Mouse (Mus musculus) kidney, postnatal 25 days (tissue): ENCODE results near the gene D10Jhu81e.
A peak's percentile ranks its signal among the peaks of the same experiment; 100 is the strongest.
"Not testable (repeated sequence)": the region's sequence is repeated elsewhere in the genome, so short reads cannot be mapped to it uniquely, and the experiment has no call there.

ENCODE experiments used
- DNase-seq, 2 experiments: peaks; one replicate each; pipeline ENCODE4 v3.0.0; 2021; ENCODE audit warnings: mixed read lengths in 2 of 2

Gene D10Jhu81e

DNA sequence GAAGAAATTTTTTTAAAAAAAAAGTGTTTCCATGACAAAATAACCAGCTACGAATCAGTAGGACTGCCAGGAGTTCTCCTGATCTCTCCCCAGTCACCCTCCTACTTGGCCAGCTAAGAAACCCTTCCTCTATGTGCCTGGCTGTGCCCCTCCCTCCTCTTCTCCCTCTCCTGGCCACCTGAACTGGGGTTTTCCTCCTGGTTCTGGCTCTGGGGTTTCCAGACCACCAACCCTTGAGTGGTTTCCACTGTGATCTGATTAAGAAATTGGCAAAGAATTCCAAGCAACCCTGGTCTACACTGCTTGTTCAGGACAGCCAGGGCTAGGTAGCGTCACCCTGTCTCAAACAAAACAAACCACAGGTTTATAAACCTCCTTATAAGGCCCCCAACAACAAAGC is 40.9 kb downstream of the D10Jhu81e start:
- no peak for DNase-seq

DNA sequence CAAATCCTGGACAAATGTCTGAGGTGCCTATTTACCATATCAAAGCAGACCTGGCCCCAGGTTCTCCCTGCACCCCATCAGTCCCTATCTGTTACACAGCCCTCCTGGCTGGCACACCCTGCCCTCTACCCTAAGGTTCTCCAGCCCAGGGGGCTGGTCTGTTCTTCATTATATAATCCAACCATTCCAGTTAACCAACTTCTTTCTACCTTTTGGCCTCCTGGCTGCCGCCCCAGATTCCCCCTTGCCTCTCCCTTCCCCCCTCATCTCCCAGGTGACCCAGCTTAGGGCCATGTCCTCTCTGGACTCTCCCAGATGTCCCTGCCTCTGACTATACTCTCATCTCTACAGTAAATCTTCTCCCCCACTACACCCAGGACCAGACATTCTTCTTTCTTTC is 41.7 kb downstream of the D10Jhu81e start:
- peak; percentile 50 to 89 for DNase-seq

DNA sequence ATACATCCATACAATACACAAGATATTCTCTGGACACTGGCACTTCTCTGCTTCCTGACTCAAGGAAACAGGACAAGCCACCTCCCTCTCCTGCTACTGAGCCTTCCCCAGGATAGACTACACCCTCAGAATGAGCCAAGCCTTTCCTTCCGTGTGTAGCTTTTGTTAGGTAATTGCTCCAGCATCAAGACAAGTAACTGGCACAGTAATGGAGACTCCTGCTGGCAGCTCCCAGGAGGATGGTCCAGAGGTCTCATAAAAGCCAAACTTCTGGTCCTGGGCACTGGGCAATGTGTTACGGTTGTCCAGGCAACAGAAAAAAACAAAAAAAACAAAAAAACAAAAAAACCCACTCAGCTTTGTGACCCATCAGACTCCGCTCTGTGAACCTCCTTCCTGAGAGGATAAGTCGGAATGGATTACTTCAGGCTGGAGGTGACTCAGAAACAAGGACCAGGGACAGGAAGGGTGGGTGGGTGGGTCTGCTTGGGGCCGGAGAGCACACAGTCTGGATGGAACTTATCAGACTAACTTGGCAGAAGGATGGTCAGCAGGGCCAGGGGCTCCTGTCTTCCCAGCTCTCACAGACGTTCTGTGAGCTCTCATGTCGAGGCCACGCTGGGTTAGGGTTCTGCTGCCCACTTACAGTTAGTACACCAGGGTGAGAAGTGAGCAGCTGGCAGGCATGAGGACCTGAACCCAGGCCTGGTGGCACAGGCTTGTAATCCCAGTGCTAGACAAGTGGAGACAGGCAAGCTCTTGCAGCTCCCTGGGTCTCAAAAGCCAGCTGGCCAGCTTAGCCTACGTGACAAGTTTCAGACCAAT is 42.3 kb downstream of the D10Jhu81e start:
- DNase-seq, result peak in 1 of 2 experiments; percentile 80

DNA sequence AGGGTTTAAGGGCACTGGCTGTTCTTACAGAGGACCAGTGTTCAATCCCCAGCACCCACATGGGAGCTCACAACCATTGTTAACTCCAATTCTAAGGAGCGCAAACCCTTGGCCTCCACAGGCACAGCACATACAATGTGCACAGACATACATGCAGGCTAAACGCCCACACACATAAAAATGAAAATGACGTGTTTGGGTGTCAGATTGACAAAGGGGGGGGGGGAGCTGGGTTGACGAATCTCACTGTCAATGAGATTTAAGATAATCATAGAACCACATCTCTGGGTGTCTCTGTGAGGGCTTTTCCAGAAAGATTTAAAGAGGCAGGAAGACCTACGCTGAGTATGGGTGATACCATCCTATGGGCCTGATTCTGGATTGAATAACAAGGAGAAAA is 43.3 kb downstream of the D10Jhu81e start:
- DNase-seq, result no peak

DNA sequence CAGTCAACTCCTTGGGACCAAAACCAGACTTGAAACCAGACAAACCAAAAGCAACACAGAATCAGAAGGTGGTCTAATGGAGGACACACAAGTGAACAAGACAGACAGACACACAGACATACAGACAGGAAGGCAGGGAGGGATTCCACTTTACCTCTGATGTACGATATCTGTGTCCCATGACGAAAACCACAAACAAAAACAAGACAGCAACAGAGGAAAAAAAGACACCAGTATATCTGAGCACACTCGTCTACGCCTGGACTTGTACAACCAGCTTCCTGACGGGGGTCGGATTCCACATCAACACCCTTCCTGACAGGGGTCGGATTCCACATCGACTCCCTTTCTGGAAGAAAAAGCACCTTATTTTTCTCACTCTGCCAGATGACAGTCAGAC is 44.5 kb downstream of the D10Jhu81e start:
- DNase-seq, result not testable (repeated sequence)

DNA sequence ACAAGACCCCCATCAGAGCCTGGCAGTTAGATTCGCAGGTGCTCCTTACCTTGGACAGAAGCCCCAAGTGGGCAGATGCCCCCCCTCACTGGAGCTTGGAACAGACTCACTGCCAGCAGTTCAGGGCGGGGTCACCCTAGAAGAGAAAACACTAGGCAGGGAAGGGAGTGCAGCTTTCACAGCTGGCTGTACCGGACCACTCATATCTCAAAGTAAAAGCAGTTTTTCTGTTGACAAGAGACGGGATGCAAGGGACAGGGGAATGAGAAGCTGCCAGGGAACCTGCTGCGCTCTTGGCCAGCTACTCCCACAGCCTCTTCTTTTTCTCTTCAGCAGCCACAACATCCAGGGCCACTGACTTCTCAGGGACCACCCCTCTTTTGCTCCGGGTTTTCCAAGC is 45.4 kb downstream of the D10Jhu81e start:
- peak; percentile 44 to 66 for DNase-seq

DNA sequence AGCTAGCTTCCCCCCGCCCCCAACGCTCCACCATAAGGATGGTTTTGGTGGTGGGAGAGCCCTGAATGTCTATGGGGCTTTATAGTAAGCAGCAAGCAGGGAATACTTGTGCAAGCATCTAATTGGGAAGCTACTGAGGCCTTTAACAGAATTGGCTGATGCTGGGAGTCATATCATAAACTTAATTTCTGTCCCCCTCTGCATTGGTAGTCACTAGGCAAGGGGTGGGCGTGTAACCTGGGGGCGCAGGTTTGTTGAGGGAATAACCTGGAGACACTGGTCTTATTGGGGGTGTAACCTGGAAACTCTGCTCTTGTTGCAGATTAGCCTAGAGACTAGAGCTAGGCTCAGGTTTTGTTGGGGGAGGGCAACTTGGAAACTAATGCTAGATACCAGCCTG is 50.2 kb downstream of the D10Jhu81e start:
- DNase-seq, result no peak

DNA sequence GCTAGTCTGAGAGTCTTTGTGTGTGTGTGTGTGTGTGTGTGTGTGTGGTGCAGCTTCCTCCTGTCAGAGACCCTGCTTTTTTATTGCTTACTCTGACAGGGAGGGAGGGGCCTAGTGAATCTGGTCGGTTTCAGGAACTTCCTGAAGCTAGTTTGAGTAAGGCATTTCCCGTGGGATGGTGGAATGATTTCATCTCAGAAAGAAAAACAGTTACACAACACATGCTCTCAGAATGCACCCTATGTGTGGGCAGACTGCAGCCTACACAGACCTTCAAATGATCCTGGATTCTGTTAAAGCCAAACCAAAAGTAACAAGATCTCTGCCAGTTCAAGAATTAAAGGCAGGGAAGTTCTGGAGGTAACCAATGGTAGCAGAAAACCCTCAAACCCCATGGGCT is 54.4 kb downstream of the D10Jhu81e start:
- no peak for DNase-seq

DNA sequence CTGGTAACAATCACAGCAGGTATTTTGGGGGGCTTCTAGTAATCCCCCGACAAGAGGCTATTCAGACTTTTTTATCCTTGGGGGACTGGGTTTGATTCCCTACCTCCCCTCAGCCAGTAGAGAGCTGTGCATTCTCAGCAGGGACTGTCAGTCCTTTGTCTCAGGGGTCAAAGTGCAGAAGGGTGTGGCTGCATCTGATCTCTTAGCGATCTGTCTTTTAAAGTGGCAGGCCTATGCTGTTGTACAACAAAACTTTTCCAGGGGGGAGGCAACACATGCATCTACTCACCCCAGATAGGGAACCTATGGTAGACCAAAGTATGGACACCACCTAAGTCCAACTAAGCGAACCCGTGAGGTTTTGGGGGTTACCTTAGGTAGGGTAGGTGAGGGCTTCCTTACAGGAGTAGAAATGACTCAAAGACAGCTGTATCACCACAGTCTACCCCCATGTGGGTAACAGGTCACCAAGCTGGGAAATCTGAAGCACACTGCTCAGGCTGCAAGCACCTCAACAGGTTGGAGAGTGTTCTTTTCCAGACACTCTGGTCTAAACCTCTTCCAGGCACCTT is 55.0 kb downstream of the D10Jhu81e start:
- peak in 1 of 2 experiments; percentile 67 for DNase-seq
